Mouse (Mus musculus) forebrain, embryonic 14.5 days (tissue): ENCODE results near the gene Enox1. TPM values are rescaled to one million over a fixed set of nuclear protein-coding genes. Genes with fewer than 3 reads are reported as not detected.

Experiments
- ATAC-seq: fragments of 200-750 bp; cut with Nextera tagmentation; 2 replicates; pipeline ENCODE4 v1.8.0; 2017; ENCODE audit warnings: mild to moderate bottlenecking, moderate library complexity
- DNase-seq: peaks from one replicate; pipeline ENCODE4 v3.0.0-alpha.2; 2015; ENCODE audit warnings: low spot score
- H3K27ac ChIP-seq: fragments of 300-500 bp; sonication (generic); 2 replicates; pipeline ENCODE4 v1.5.1; 2014; ENCODE audit warnings: low read depth, mild to moderate bottlenecking, control low read depth, low read length, moderate library complexity
- H3K27me3 ChIP-seq: fragments of 300-500 bp; sonication (generic); replicated peaks from 2 replicates; pipeline ENCODE4 v1.6.1; 2014; ENCODE audit warnings: low read length, control low read depth, mixed read lengths; ENCODE audit not compliant: control insufficient read depth, insufficient read depth
- H3K36me3 ChIP-seq: fragments of 300-500 bp; sonication (generic); 2 replicates; pipeline ENCODE4 v1.6.1; 2014; ENCODE audit warnings: low read length, control low read depth; ENCODE audit not compliant: control insufficient read depth, insufficient read depth
- H3K4me1 ChIP-seq: fragments of 300-500 bp; sonication (generic); 2 replicates; pipeline ENCODE4 v1.6.1; 2014; ENCODE audit warnings: antibody characterized with exemption, low read length, control low read depth; ENCODE audit not compliant: control insufficient read depth, insufficient read depth
- H3K4me2 ChIP-seq: fragments of 300-500 bp; sonication (generic); 2 replicates; pipeline ENCODE4 v1.6.1; 2014; ENCODE audit warnings: mild to moderate bottlenecking, control low read depth, low read length
- H3K4me3 ChIP-seq: fragments of 300-500 bp; sonication (generic); 2 replicates; pipeline ENCODE4 v1.5.1; 2014; ENCODE audit warnings: low read depth, low read length, control low read depth
- H3K9ac ChIP-seq: fragments of 300-500 bp; sonication (generic); 2 replicates; pipeline ENCODE4 v1.6.1; 2014; ENCODE audit warnings: mild to moderate bottlenecking, low read length, control low read depth, moderate library complexity
- H3K9me3 ChIP-seq: fragments of 300-500 bp; sonication (generic); replicated peaks from 2 replicates; pipeline ENCODE4 v1.6.1; 2016; ENCODE audit warnings: low read length, control low read depth, mixed read lengths; ENCODE audit not compliant: control insufficient read depth
- WGBS: fragments of 180-500 bp; shearing (Covaris S2); extraction: QIAGEN DNeasy Blood & Tissue Kit; methylation state at CpG from one replicate; pipeline ENCODE4 v1.1.7; 2014; 5-methylcytosine and 5-hydroxymethylcytosine counted together
- polyA plus RNA-seq: library from polyadenylated mRNA; unstranded; fragments of >200 nt; fragmentation: Nextera tagmentation; extraction: Ambion mirVana; gene quantifications from 2 replicates; pipeline ENCODE4 v1.2.1, GENCODE M21; 2014

Gene Enox1
- polyA plus RNA-seq, 1 experiment from 2014 or later = 28.0 TPM

DNA sequence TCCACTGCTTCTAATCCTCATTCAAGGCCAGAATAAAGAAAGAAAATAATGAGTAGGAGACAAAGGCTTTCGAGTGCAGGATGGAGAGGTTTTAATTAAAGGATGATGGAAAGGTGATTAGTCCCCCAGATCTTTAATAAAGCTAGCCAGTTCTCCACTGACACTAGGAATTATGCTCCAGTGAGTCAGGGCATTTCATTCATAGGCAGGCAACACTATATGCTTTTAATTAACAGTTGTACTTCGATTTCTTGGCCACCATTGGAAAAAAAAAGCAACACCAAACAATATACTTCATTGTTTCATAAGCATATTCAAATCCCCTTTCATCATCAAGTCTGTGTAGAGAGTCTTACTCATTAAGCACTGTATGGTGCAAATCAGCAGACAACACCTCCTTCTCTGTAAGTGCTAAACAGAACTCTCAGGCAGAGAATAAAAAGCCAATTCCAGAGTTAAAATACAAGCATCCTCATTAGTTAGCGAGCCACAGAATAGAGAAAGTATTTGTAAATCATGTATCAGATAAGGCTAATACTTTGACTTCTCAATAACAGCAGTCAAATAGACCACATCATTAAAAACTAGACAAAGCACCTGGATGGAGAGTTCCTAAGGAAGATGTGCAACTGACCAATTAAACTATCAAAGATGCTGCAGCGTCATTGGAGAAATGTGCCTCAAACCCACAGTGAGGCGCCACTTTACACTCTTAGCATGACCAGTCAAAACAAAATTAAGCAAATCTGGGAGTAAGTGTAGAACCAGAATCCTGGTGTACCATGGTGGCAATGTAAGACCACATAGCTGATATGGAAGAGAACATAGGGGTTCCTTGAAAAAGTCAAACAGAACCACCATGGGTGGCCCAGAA lies 249.9 kb downstream of the Enox1 start:
- Histone ChIP-seq H3K27me3 (no peaks in the 10 kb centered on the region), H3K36me3 (no peaks in the 10 kb centered on the region), H3K4me1 (0 out of 2 replicates have a peak, but pooled peaks cover 2% of the 10 kb centered on the region), H3K9me3 (no peaks in the 10 kb centered on the region), H3K27ac (no peak overlapping the region), H3K9ac (no peak overlapping the region), H3K4me3 (no peak overlapping the region), H3K4me2 (no peak overlapping the region)
- WGBS = 6% methylated on average over 5 of the region's 5 CpGs
- peak; percentile 90 for ATAC-seq
- DNase-seq = peak; percentile 85

GRCm38 (mm10) chr14:77409271-77409940 lies 252.8 kb downstream of the Enox1 start:
- DNase-seq = no peak
- H3K4me3 ChIP-seq = no peak overlapping the region

DNA sequence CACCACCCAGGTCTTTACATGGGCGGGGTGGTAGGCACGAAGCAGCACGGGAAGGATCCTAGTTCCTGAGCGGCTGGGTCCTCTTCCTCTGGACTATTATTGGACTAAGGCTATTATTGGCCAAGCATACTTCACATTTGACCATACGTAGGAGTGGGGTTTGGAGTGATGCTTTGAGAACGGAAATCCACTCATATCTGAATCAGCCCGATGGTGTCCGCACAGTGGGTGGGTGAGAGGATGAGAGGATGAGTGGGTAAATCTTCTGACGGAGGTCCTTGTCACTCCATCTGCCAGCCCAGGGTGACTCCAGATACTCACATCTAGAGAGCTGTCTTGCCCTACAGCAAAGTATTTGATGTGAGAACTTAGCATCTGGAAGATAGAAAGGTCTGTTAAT lies 253.8 kb downstream of the Enox1 start:
- Histone ChIP-seq H3K27ac (no peak overlapping the region), H3K9ac (no peak overlapping the region), H3K4me3 (no peak overlapping the region), H3K4me1 (0 out of 2 replicates have a peak, but pooled peaks cover 2% of the 10 kb centered on the region), H3K4me2 (no peak overlapping the region), H3K27me3 (no peaks in the 10 kb centered on the region), H3K36me3 (no peaks in the 10 kb centered on the region), H3K9me3 (no peaks in the 10 kb centered on the region)
- ATAC-seq (no peak), DNase-seq (no peak)
- 97% methylated on average over 9 of the region's 9 CpGs for WGBS

More at GRCm38 (mm10) chr14:77409271-77409940, 252.8 kb downstream of the Enox1 start:
- H3K4me2 ChIP-seq = no peak overlapping the region
- H3K36me3 ChIP-seq = no peaks in the 10 kb centered on the region
- no peak overlapping the region for H3K9ac ChIP-seq
- H3K9me3 ChIP-seq = no peaks in the 10 kb centered on the region
- H3K4me1 ChIP-seq = 0 out of 2 replicates have a peak, but pooled peaks cover 2% of the 10 kb centered on the region
- H3K27ac ChIP-seq = no peak overlapping the region
- WGBS = 91% methylated on average over 8 of the region's 8 CpGs
- no peaks in the 10 kb centered on the region for H3K27me3 ChIP-seq
- ATAC-seq = no peak

GRCm38 (mm10) chr14:77413106-77413505 lies 256.5 kb downstream of the Enox1 start:
- WGBS = 89% methylated on average over 5 of the region's 5 CpGs
- Histone ChIP-seq H3K36me3 (no peaks in the 10 kb centered on the region), H3K27ac (no peak overlapping the region), H3K9me3 (no peaks in the 10 kb centered on the region), H3K4me2 (no peak overlapping the region), H3K9ac (no peak overlapping the region), H3K4me1 (no peaks in the 10 kb centered on the region), H3K27me3 (no peaks in the 10 kb centered on the region), H3K4me3 (no peak overlapping the region)
- ATAC-seq = no peak
- no peak for DNase-seq

GRCm38 (mm10) chr14:77416358-77416757 lies 259.8 kb downstream of the Enox1 start:
- ATAC-seq (no peak), DNase-seq (no peak)
- Histone ChIP-seq H3K4me2 (no peak overlapping the region), H3K9me3 (no peaks in the 10 kb centered on the region), H3K4me1 (no peaks in the 10 kb centered on the region), H3K36me3 (no peaks in the 10 kb centered on the region), H3K27me3 (no peaks in the 10 kb centered on the region), H3K9ac (no peak overlapping the region), H3K4me3 (no peak overlapping the region), H3K27ac (no peak overlapping the region)
- WGBS = 93% methylated on average over 2 of the region's 2 CpGs

- Histone ChIP-seq H3K4me1 (no peaks in the 10 kb centered on the region), H3K27ac (no peak overlapping the region), H3K9ac (no peak overlapping the region), H3K36me3 (no peaks in the 10 kb centered on the region), H3K27me3 (no peaks in the 10 kb centered on the region), H3K4me3 (no peak overlapping the region), H3K4me2 (no peak overlapping the region), H3K9me3 (no peaks in the 10 kb centered on the region)
- ATAC-seq (no peak), DNase-seq (no peak)
- 63% methylated on average over 6 of the region's 6 CpGs for WGBS
Measured at GRCm38 (mm10) chr14:77421031-77421430, 264.5 kb downstream of the Enox1 start.

DNA sequence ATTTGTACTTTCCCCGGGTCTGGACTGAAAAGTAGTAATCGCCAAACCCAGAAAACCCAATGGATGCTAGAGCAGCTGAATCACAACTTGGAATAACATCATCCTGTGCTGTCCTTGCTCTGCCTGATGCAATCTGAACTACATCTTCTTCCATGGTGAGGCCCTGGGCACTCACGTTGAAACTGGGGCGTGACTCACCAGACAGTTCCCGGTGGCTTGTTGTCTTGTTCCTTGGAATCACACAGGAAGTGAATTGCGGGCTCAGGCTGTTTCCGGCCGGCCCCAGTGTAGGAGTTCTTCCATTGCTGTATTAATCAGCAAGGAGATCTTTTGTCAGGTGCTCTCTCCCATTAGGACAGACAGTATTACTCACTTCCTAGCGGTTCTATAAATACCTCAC lies 266.6 kb downstream of the Enox1 start:
- H3K9ac ChIP-seq = no peak overlapping the region
- no peak overlapping the region for H3K27ac ChIP-seq
- DNase-seq (no peak), ATAC-seq (no peak)
- no peak overlapping the region for H3K4me3 ChIP-seq
- H3K4me1 ChIP-seq = no peaks in the 10 kb centered on the region
- no peaks in the 10 kb centered on the region for H3K9me3 ChIP-seq
- H3K27me3 ChIP-seq = no peaks in the 10 kb centered on the region
- 89% methylated on average over 9 of the region's 9 CpGs for WGBS
- no peak overlapping the region for H3K4me2 ChIP-seq
- no peaks in the 10 kb centered on the region for H3K36me3 ChIP-seq

DNA sequence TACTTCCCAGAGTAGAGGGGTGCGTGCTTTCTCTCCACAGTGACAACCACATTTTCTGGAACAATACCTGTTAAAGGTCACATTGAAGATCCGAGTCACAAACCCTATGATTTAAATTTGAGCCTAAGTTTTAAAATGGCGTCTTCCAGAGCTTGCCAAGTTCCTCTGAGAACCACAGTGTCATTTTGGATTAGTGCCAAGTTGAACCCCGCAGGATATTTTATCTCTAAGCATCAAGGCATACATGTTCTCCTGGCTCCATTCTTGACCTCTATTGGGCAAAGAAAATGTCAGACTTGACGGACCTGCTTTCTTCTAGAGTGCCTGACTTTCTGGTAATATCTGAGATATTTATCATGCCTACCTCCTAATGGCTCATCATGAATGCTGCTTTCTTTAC lies 282.9 kb downstream of the Enox1 start:
- no peak overlapping the region for H3K4me3 ChIP-seq
- 76% methylated on average over 5 of the region's 5 CpGs for WGBS

GRCm38 (mm10) chr14:77440805-77441204 lies 284.2 kb downstream of the Enox1 start:
- 90% methylated on average over 7 of the region's 7 CpGs for WGBS
- Histone ChIP-seq H3K4me3 (no peak overlapping the region), H3K27me3 (no peaks in the 10 kb centered on the region), H3K4me1 (no peaks in the 10 kb centered on the region), H3K4me2 (no peak overlapping the region), H3K27ac (no peak overlapping the region), H3K9ac (no peak overlapping the region), H3K36me3 (0 out of 2 replicates have a peak, but pooled peaks cover 4% of the 10 kb centered on the region), H3K9me3 (no peaks in the 10 kb centered on the region)
- DNase-seq (peak; percentile 18), ATAC-seq (no peak)

More for the DNA sequence above, 282.9 kb downstream of the Enox1 start:
- Histone ChIP-seq H3K9ac (no peak overlapping the region), H3K4me2 (no peak overlapping the region), H3K36me3 (0 out of 2 replicates have a peak, but pooled peaks cover 4% of the 10 kb centered on the region), H3K4me1 (no peaks in the 10 kb centered on the region), H3K27me3 (no peaks in the 10 kb centered on the region), H3K9me3 (no peaks in the 10 kb centered on the region), H3K27ac (no peak overlapping the region)
- no peak for ATAC-seq
- DNase-seq = no peak
